30 mouse cellular contexts compared by ENCODE assay signal in the genomic region with DNA sequence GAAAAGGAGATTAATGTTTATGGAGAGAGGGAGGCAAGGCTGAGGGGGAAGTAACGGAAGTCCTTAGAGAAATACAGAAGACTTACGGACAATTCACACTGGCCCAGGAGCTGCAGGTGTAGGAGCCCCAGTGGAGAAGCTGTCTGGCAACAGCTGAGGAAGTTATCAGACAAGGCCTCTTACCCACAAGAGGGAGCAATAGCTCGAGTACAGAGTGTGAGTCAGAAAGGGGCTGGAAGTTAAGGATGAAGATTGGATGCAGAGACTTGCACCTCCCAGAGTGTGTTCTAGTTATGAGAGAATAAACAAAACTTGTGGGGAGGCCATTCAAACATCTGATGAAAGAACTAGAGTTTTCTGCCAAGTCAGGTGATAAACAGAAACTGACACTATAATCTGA. TPM values are rescaled to one million over a fixed set of nuclear protein-coding genes. Genes with fewer than 3 reads are reported as not detected.
DNase-seq lines count a peak whose midpoint lies in the region; ATAC-seq and TF ChIP-seq lines count a peak whose summit lies in the region.
"Had no signal": no experiment of that assay in that cellular context is flagged by ENCODE, and none has a peak within 500 bp of the region (broad histone marks: within the 10 kb centered on the region; RNA-seq: fewer than 3 reads in every experiment).

No protein-coding gene starts in this region.

- H3K9ac ChIP-seq in heart, adult 2 months (ENCODE audit: low read depth, low read length), result no peak overlapping the region
- no peak overlapping the region for H3K9ac ChIP-seq in heart, embryonic 11.5 days (ENCODE audit: low read depth, low read length)
- H3K9ac ChIP-seq: limb, embryonic 15.5 days; midbrain, embryonic 13.5 days had no signal

- no peaks in the 10 kb centered on the region for H3K9me3 ChIP-seq in heart, embryonic 11.5 days (replicated peaks; ENCODE audit: control insufficient read depth, low read length)
- H3K9me3 ChIP-seq: embryonic facial prominence, embryonic 10.5 days; forebrain, embryonic 10.5 days; heart, embryonic 10.5 days; limb, embryonic 15.5 days; midbrain, embryonic 13.5 days had no signal

- TF ChIP-seq EP300 in heart, adult 2 months (IDR thresholded peaks at IDR 0.05; ENCODE audit: insufficient read depth, low read depth, low read length), result no peak

- H3K4me2 ChIP-seq in heart, embryonic 11.5 days, result no peak overlapping the region
- H3K4me2 ChIP-seq: limb, embryonic 15.5 days; midbrain, embryonic 13.5 days had no signal

- TF ChIP-seq CTCF in heart, adult 2 months (IDR thresholded peaks at IDR 0.05), result 0 out of 2 replicates have a peak, but pooled peaks have one; percentile 5
- TF ChIP-seq CTCF in left cerebral cortex, adult 2 months (IDR thresholded peaks at IDR 0.05), result peak; percentile 8

- no peak overlapping the region for H3K27ac ChIP-seq in heart, adult 2 months
- H3K27ac ChIP-seq in heart, embryonic 11.5 days (ENCODE audit: low read depth, low read length), result no peak overlapping the region
- no peak overlapping the region for H3K27ac ChIP-seq in left cerebral cortex, adult 2 months
- H3K27ac ChIP-seq: embryonic facial prominence, embryonic 10.5 days; forebrain, embryonic 10.5 days; heart, embryonic 10.5 days; hindbrain, postnatal 0 days; limb, embryonic 15.5 days; midbrain, embryonic 13.5 days had no signal

- no peaks in the 10 kb centered on the region for H3K4me1 ChIP-seq in heart, adult 2 months (ENCODE audit: control insufficient read depth, insufficient read depth, low read length)
- H3K4me1 ChIP-seq in heart, embryonic 11.5 days (ENCODE audit: control insufficient read depth, insufficient read depth, low read length), result no peaks in the 10 kb centered on the region; the same call in 1 of the 2 replicates

- no peak for TF ChIP-seq POLR2A in heart, adult 2 months (IDR thresholded peaks at IDR 0.05; ENCODE audit: insufficient read depth, low read depth, low read length)

- H3K36me3 ChIP-seq in heart, adult 2 months (ENCODE audit: control insufficient read depth, insufficient read depth, low read length), result no peaks in the 10 kb centered on the region
- H3K36me3 ChIP-seq in heart, embryonic 11.5 days (ENCODE audit: control insufficient read depth, insufficient read depth, low read length), result no peaks in the 10 kb centered on the region
- H3K36me3 ChIP-seq: embryonic facial prominence, embryonic 10.5 days; forebrain, embryonic 10.5 days; midbrain, embryonic 13.5 days had no signal

- DNase-seq in heart, adult 2 months, result no peak
- DNase-seq in left cerebral cortex, adult 2 months (ENCODE audit: extremely low spot score in 1 of 2, low spot score in 2 of 2), result no peak
- no peak for DNase-seq in left cerebral cortex, adult 8-10 months (ENCODE audit: low spot score in 2 of 2)
- peak; percentile 63 for DNase-seq in 416B (ENCODE audit: low read depth)
- DNase-seq in R1 (ENCODE audit: low read depth, low spot score), result peak; percentile 14
- DNase-seq in adrenal gland, adult 18-20 months (ENCODE audit: low spot score in 2 of 2), result no peak
- DNase-seq in embryo, embryonic 10 days (ENCODE audit: low spot score), result no peak
- DNase-seq: adrenal gland, postnatal 36 days; cerebellum, adult 11 months; cerebellum, adult 9-11 months; heart, postnatal 10 days; kidney, adult 11 months; kidney, postnatal 10 days; left cerebral cortex, postnatal 4 days; lung, adult 18-20 months; right cerebral cortex, postnatal 14 days had no signal

- intact Hi-C loops in heart, adult 2 months (cut with DNase I), result no loop called here
- intact Hi-C loops in left cerebral cortex, adult 2 months (cut with DNase I), result no loop called here

- H3K27me3 ChIP-seq in heart, adult 2 months (ENCODE audit: control insufficient read depth, insufficient read depth, low read length), result no peaks in the 10 kb centered on the region
- no peaks in the 10 kb centered on the region for H3K27me3 ChIP-seq in heart, embryonic 11.5 days (ENCODE audit: control insufficient read depth, insufficient read depth, low read length)
- H3K27me3 ChIP-seq: limb, embryonic 15.5 days; midbrain, embryonic 13.5 days had no signal

- no peaks in the 10 kb centered on the region for H3K79me2 ChIP-seq in heart, adult 2 months (replicated peaks; ENCODE audit: control insufficient read depth, insufficient read depth, low read length)

- no peak for ATAC-seq in heart, embryonic 11.5 days (replicated peaks; ENCODE audit: insufficient number of reproducible peaks, low FRiP score, low TSS enrichment)
- ATAC-seq: hindbrain, postnatal 0 days; midbrain, embryonic 13.5 days had no signal

- WGBS in heart, adult 2 months, result 68% methylated on average over 3 of the region's 3 CpGs
- 60% methylated on average over 3 of the region's 3 CpGs for WGBS in heart, embryonic 11.5 days (ENCODE audit: insufficient replicate concordance)

- no peak overlapping the region for H3K4me3 ChIP-seq in heart, adult 2 months
- no peak overlapping the region for H3K4me3 ChIP-seq in heart, embryonic 11.5 days (ENCODE audit: low read depth, low read length)
- no peak overlapping the region for H3K4me3 ChIP-seq in left cerebral cortex, adult 2 months
- H3K4me3 ChIP-seq: embryonic facial prominence, embryonic 10.5 days; forebrain, embryonic 10.5 days; heart, embryonic 10.5 days; limb, embryonic 15.5 days; midbrain, embryonic 13.5 days had no signal

RNA-seq across cellular contexts. Expression of a gene that starts 5.3 kb away (rescaled TPM):
- total RNA-seq in heart, adult 2 months (2021), result 10 to 100 TPM; 14.3 to 14.6 TPM
- polyA plus RNA-seq in heart, adult 2 months (2012; rRNA removed), result 11.9 and 25.6 TPM in 2 replicates
- polyA plus RNA-seq in heart, embryonic 11.5 days (2014; fragmentation: Nextera tagmentation; extraction: Ambion mirVana), result 19.6 and 20.3 TPM in 2 replicates
- 10 to 100 TPM; 30.9 to 35.4 TPM for total RNA-seq in left cerebral cortex, adult 2 months (2021)
- 10 to 100 TPM; 28.7 to 35.8 (median 31.9) TPM for total RNA-seq in left cerebral cortex, adult 8-10 months (2022)
- 10 to 100 TPM; 14.0 to 16.4 TPM for total RNA-seq in adrenal gland, adult 18-20 months (2021)

RNA-seq across cellular contexts. Expression of a gene that starts 5.4 kb away (rescaled TPM):
- total RNA-seq in heart, adult 2 months (2021), result under 1 TPM; 0.16 to 0.18 TPM
- 0.18 and 0.20 TPM in 2 replicates for polyA plus RNA-seq in heart, adult 2 months (2012; rRNA removed)
- polyA plus RNA-seq in heart, embryonic 11.5 days (2014; fragmentation: Nextera tagmentation; extraction: Ambion mirVana), result 12.7 and 14.0 TPM in 2 replicates
- under 1 TPM; 0.38 to 0.47 TPM for total RNA-seq in left cerebral cortex, adult 2 months (2021)
- total RNA-seq in left cerebral cortex, adult 8-10 months (2022), result 1 to 10 TPM in 1 of 4 experiments, under 1 TPM in 3; 0.37 to 1.3 (median 0.55) TPM
- total RNA-seq in adrenal gland, adult 18-20 months (2021), result under 1 TPM; 0.58 to 0.63 TPM

RNA-seq across cellular contexts. Expression of a gene that starts 21.0 kb away (rescaled TPM):
- not detected for total RNA-seq in heart, adult 2 months (2021)
- polyA plus RNA-seq in heart, adult 2 months (2012; rRNA removed), result not detected in 2 replicates
- polyA plus RNA-seq in heart, embryonic 11.5 days (2014; fragmentation: Nextera tagmentation; extraction: Ambion mirVana), result 0.86 TPM in 1 of 2 replicates, not detected in the other
- not detected for total RNA-seq in left cerebral cortex, adult 2 months (2021)
- total RNA-seq in left cerebral cortex, adult 8-10 months (2022), result not detected
- not detected for total RNA-seq in adrenal gland, adult 18-20 months (2021)
- total RNA-seq: adrenal gland, postnatal 36 days; common myeloid progenitor, adult 5-6 weeks; gastrocnemius, postnatal 4 days; heart, postnatal 10 days; hindbrain, postnatal 0 days; layer of hippocampus, adult 8-10 months; left cerebral cortex, adult 18-20 months; left cerebral cortex, postnatal 4 days; megakaryocyte, adult 5-6 weeks had no signal
- polyA plus RNA-seq: embryonic facial prominence, embryonic 10.5 days; forebrain, embryonic 10.5 days; heart, embryonic 10.5 days; hindbrain, embryonic 11.5 days; hindbrain, postnatal 0 days; limb, embryonic 15.5 days; midbrain, embryonic 13.5 days; neural tube, embryonic 11.5 days had no signal

RNA-seq across cellular contexts. Expression of a gene that starts 31.5 kb away (rescaled TPM):
- 1 to 10 TPM; 4.2 to 4.7 TPM for total RNA-seq in heart, adult 2 months (2021)
- polyA plus RNA-seq in heart, adult 2 months (2012; rRNA removed), result 4.6 and 6.6 TPM in 2 replicates
- 5.4 and 5.6 TPM in 2 replicates for polyA plus RNA-seq in heart, embryonic 11.5 days (2014; fragmentation: Nextera tagmentation; extraction: Ambion mirVana)
- total RNA-seq in left cerebral cortex, adult 2 months (2021), result 10 to 100 TPM; 14.4 to 16.8 TPM
- total RNA-seq in left cerebral cortex, adult 8-10 months (2022), result 10 to 100 TPM; 12.5 to 15.3 (median 14.3) TPM
- 10 to 100 TPM in 1 of 2 experiments, 1 to 10 TPM in 1; 9.9 to 14.6 TPM for total RNA-seq in adrenal gland, adult 18-20 months (2021)

RNA-seq across cellular contexts. Expression of a gene that starts 40.2 kb away (rescaled TPM):
- total RNA-seq in heart, adult 2 months (2021), result under 1 TPM in 1 of 2 experiments, not detected in 1; 0.60 TPM
- polyA plus RNA-seq in heart, adult 2 months (2012; rRNA removed), result 1.3 and 1.8 TPM in 2 replicates
- polyA plus RNA-seq in heart, embryonic 11.5 days (2014; fragmentation: Nextera tagmentation; extraction: Ambion mirVana), result 3.9 and 5.1 TPM in 2 replicates
- total RNA-seq in left cerebral cortex, adult 2 months (2021), result 1 to 10 TPM; 1.6 to 1.8 TPM
- total RNA-seq in left cerebral cortex, adult 8-10 months (2022), result 1 to 10 TPM in 3 of 4 experiments, under 1 TPM in 1; 0.89 to 5.4 (median 3.9) TPM
- total RNA-seq in adrenal gland, adult 18-20 months (2021), result 1 to 10 TPM; 1.5 to 9.7 TPM

Comparison
In these comparisons a context has a peak if more than half of its experiments do, and no peak if none do; other contexts are left out.
1. DNase-seq: peak in 416B (single experiment) and R1 (single experiment); none in heart, adult 2 months (0 of 2), left cerebral cortex, adult 2 months (0 of 2), left cerebral cortex, adult 8-10 months (0 of 2), adrenal gland, adult 18-20 months (0 of 2) and embryo, embryonic 10 days (single experiment).